Mouse (Mus musculus) natural killer cell, adult 2 months (primary cell): Measurements from ENCODE around the gene Aqp3.

Source experiments
- DNase-seq, 2 experiments: peaks; one replicate each; pipeline ENCODE4 v3.0.0; 2022; ENCODE audit warnings: low spot score in 2 of 2

The Aqp3 gene

DNA sequence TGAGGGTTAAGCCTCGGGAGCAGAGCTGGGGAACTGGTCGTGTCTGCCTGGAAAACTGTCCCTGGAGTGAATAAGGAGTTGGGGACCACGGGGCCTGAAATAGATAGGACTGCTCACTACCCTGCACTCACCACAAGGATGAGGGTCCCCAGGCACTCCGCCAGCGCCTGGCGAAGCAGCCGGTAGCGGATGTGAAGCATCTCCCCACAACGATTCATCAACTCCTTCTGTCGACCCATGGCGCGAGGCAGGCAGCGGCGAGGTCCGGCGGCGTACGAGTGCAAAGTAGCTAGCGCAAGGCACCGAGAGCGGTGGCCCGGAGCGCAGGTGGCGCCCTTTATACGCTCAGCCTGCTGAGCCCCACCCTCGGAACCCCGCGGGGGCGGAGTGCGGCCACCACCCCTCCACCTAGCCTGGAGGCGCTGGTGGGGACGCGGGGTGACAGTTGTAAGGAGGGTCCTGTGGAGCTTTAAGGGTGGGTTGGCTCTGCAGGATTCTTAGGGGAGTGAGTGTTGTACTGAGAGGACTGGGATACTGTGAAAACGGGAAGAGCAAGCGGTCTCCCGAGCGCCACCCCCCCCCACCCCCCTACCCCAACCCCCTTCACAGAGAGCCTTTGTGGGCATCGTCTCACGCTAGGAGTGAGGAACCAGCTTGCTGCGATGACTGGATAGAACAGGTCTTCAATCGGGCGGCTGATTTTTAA, at the start of gene Aqp3:
Gene Aqp3, minus strand, starts transcription at position 313 of the 706 bp plus-strand sequence.
- DNase-seq, result peak; percentile 27 to 47

DNA sequence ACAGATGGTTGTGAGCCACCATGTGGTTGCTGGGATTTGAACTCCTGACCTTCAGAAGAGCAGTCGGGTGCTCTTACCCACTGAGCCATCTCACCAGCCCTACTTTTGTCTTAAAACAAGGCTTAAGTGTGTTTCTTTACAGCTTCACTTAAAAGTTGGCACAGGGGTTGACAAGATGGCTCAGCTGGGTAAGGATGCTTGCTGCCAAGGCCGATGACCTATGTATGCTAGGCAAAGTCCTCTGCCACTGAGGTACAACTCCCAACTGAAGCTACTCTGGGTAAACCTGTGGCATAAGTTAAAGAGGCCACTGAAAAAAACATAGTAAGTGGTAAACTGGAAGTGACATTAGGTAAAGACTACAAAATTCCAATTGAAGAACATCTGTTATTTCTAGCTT, 44.6 kb upstream of the Aqp3 start:
- DNase-seq, result no peak

DNA sequence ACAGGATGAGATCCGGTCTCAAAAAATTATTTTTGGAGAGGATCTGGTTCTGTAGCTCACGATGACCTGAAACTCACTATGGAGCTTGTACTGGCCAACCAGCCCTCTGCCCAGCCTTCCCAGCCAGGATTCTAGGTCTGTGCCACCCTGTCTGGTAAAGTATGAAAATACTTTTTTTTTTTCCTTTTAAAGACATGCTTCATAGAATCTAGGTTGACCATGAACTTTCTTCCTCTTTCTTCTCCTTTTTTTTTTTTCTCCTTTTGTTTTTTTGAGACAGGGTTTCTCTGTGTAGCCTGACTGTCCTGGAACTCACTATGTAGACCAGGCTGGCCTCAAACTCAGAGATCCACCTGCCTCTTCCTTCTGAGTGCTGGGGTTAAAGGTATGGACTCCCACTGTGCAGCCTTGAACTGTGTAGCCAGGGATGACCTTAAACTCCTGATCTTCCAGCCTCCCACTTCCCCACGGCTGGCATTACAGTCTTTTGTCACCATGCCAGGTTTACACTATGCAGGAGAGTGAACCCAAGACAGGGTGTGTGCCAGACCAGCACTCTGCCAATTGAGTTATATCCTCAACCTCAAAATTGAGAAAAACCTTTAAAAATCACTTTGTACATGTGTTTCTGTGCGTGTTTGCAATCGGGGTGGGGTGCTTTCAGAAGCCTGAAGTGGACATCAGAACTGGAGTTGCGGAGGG, 42.3 kb upstream of the Aqp3 start:
- DNase-seq, result no peak

DNA sequence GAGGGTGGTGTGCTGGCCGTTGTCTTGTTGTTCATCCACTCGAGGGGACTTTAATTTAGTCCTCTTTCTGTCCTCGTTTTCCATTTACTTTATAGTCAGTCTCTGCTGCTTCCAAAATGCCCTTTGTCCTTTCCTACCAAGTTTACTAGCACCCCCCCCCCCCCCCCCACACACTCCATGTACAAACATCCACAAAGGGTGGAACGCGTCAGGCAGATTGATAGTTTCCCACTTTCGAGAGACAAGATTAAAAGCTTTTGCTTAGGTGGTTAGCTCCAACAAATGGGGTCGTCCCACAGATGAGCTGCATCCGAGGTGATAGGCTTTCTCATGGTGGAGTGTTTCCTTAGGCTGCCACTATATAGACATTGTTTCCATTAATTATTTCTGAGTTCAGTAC, 38.8 kb upstream of the Aqp3 start:
- DNase-seq, result no peak

DNA sequence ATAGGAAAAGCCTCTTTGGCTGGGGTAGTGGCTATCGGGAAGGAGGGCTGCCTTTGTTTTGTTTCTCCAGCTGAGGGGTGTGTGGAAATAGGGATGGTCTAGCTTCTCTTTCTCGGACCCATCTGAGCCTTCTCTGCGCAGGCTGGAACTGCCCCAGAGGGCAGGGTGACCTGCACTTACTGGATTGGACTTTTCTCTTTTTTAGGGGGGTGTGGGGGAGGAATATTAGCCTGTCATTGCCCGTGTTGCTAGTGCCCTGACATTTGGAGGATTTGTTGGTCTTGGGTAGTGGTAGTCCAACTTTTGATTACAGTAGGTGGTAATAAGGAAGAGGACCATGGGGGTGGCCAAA, 38.4 kb upstream of the Aqp3 start:
- peak in 1 of 2 experiments; percentile 14 for DNase-seq

DNA sequence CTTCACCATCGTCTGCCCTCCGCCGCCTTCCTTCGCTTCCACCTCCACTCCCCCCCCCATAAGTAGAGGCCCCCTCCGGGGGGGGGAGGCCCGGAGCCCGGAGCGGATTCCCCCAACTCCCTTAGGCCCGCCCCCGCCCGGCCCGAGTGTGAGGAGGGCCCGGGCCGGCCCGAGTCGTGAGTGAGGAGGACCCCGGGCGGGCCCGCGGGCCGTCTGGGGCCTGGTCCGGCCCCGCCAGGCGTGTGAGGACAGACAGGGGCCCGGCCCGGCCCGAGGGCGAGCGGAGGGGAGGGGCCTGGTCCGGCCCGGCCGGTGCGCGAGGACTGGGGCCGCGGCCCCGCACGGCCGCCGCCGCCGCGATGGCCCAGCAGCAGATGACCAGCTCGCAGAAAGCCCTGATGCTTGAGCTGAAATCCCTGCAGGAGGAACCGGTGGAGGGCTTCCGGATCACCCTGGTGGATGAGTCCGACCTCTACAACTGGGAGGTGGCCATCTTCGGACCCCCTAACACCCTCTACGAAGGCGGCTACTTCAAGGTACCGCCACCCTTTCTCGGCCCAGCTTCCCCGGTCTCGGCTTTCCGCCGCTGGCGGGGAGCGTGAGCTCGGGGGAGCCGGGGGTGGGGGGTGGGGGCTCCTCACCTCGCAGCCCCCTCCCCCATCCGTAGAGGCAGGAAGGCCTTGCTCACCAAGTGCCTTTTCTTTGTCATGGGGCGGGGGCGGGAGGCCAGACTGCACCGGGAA, 37.9 kb upstream of the Aqp3 start, which contains the start of gene Ube2r2:
Gene Ube2r2, plus strand, starts transcription at position 33 of the 743 bp plus-strand sequence.
- peak; percentile 44 to 55 for DNase-seq

DNA sequence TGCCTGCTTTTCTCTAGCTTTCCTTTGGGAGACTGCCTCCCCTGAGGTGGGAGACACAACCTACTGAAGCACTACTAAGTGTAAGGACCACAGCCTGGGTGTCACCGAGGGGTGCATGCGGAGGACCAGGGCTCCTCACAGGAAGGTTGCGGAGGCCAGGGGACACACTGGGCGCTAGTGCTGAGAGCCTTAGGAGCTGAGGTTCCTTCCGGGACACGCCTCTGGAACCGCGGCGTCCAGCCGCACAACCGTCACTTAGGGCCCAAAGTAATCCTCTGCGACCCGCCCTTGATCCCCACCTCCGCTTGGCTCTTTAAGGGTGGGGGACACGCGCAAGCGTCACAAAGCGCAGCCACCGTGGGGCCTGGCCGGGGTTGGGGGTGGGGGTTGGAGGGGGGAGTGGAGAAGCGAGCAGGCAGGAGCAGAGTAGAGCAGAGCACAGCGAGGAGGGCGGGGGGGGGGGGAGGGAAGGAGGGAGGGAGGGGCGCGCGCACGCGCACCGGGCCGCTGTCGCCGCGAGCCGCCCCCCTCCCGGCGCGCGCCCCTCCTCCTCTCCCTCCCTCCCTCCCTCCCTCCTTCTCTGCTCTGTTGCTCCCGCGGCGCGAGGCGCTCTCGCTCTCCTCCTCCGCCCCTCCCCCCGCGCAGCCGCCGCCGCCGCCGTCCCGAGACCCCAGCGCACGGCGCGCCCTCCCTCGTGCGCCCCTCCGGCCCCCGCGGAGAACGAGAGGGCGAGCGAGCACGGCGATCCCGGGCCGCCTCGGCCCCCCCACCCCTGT, 37.1 kb upstream of the Aqp3 start:
- peak; percentile 41 to 56 for DNase-seq

DNA sequence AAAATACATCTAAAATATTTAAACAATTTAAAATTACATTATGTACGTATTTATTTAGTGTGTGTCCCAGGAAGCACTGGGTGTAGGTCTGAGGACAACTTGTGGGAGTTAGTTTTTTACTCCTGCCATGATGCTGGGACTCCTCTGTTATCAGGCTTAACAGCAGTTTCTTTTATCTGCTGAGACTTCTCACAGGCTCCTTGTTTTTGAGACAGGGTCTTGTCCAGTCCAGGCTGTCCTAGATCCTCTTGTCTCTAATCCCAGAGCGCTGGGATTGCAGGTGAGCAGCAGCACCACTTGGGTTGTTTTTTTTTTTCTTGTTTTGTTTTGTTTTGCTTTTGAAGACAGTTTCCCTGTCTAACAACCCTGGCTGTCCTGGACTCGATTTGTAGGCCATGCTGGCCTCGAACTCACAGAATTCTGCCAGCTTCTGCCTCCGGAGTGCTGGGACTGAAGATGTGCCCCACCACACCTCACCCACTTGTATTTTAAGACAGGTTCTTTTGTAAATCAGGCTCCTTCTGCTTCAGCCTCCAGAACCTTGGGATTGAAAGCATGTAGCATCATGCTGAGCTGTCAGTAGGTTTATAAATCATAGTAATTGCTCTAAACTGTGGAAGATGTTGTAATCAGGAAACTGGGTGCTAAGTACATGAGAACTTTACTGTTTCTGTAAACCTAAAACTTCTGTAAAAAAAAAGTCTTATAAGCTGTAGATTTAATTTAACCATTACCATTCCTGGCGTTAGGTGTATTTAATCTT, 35.7 kb upstream of the Aqp3 start:
- DNase-seq, result no peak

DNA sequence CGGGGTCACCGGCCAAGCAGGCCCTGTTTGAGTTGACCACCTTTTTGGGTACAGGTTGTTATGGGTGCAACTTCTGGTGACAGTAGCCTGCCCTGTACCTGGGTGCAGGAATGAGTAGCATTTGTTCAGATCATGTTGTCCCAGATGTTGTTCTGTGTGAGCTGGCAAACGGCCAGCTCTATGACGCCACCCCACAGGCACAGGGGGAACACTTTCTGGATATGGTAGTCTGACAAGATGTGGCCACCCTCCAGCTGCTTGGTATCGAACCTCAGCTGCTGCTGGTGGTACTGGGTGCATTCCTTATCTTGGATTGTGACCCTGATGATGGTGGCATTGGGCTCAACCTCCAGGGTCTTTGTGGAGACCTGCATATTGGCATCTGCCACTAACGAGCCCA, 34.5 kb upstream of the Aqp3 start:
- no peak for DNase-seq

DNA sequence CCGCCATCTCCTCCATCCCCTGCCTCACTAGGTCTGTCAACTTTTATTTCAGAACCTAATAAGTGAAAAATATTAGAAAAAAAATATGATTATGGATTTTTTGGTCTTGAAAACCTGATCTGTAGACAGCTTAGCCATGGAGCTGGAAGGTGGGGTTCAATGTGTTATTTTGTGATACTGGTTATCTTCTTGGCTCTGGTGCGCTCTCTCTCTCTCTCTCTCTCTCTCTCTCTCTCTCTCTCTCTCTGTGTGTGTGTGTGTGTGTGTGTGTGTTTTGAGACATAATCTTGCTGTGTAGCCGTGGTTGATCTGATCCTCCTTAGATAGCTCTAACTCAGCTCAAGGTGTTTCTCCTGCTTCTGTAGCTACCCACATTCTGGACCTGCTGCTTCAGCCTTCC, 31.9 kb upstream of the Aqp3 start:
- no peak for DNase-seq

DNA sequence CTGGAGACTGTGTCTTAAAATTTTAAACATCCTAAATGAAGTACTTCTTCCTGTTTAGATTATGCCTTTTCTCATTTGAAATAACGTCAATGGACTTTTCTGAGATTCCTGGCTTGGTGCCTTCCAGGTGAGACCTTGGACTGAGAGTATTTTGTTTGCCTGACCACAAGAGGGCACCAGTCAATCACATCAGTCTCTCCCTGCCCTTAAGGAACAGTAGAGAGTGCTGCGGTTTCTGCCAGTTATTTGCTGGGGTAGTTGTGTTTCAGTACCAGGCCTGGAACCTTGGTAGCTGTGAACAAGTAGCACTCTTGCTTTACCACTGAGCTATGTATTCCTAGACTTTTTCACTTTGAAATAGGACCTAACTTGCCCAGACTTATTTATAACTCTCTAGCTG, 31.4 kb upstream of the Aqp3 start:
- peak; percentile 53 to 72 for DNase-seq

DNA sequence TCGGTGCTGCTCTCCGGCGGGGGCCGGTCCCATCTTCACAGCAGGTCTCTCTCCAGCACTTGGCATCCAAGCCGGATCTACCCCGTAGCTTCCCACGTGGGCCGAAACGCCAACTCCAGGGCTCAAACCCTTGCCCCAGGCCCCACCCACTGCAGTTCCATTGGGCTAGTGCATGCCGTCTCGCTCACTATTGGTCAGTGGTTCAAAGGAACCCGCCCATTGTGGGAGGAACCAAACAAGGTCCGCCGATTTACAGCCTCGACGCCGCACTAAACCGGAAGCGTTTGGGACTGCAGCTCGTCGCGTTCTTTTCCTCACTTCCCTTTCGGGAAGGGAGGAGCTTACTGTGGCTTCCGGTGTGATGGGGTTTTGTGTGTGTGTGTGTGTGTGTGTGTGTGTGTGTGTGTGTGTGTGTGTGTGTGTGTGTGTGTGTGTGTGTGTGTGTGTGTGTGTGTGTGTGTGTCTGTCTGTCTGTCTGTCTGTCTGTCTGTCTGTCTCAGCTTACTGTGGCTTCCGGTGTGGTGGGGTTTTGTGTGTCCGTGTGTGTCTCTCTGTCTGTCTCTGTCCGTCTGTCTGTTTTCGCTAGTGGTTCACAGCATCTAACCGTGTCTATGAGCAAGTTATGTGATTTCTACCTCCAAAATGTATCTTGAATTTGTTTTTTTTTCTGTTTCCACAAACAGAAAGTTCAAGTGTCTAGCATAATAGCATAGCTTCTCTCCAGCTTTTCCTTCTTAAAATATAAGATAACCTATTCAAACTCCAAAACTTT, 26.4 kb upstream of the Aqp3 start, which contains the start of gene Nol6:
Gene Nol6, minus strand, starts transcription at position 276 of the 772 bp plus-strand sequence.
- peak; percentile 97 for DNase-seq

DNA sequence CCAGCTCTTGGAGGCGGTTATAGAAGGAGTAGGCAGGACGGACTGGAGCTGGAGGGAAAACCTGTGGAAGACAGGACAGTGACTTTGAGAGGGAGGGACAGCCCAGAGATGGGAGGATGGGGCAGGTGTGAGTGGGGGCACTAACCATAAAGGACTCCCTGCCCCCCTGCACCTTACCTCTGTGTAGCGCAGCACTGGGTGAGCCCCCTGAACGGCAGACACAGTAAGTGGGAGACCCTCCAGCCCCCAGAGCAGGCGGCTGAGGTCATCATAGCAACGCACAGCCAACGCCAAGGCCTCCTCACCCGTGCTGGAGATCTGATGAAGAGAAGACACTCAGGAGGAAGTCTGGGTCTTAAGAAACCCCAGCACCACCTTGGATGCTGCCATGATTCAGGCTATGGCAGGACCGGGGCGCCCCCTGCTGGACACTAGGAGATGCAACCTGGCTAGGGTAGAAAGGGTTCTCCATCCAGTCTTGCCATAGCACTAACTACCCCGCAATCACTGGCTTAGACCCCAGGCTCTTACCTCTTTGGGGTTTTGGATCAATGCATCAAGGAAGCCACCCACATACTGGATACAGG, 20.8 kb upstream of the Aqp3 start:
- DNase-seq, result peak; percentile 50 to 63

DNA sequence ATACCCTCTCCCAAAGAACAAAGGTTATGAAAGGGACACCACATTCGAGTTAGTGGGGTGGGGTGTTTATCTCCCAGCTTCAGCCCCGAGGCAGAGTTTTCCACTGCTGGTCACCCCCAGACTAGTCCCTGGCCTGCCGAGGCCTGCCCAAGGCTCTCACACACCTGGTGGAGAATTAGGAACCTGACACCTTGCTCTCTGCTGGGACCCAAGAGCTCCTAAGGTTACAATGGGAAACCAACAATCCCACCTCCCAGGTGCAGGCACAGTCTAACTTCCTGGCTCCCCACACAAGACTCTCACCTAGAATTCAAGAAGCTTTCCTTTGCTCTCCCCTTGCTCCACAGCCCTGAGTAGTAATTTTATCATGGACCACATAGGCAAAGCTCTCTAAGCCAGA, 18.8 kb upstream of the Aqp3 start:
- DNase-seq, result no peak

DNA sequence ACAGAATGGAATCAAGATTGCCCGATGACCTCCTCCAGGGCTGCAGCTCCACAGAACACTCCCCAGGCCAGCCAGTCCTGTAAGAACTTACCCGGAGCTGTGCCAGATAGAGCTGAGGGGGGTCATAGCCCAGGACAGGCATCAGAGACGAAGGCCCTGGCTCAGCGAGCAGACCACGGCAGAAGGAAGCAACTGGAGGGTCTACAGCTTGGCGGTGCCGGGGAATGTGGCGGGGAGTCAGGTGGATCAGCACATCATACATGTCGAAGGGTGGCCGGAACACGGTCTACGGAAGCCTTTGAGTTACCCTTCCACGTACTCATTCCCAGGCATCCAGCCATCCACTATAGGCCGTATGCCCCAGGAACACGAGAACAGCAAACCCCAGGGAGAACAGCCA, 17.8 kb upstream of the Aqp3 start:
- no peak for DNase-seq

DNA sequence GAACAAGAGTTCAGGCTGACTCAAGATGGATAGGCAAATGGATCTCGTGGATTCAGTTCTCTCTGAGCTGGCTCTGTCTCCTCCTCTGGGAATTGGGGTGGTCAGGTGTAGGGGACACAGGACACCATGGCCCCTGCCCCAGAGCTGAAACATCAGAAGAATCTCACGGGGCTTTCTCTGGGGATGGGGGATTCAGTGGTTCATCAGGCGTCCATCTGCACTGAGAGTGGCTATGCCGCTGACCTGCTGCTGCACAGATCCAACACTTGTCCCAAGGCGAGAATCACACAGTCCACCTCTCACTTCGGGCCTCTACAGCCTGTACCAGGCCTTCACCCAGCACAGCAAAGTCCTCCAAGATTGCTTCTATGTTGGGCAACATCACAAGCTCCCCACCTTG, 17.1 kb upstream of the Aqp3 start:
- DNase-seq, result no peak

DNA sequence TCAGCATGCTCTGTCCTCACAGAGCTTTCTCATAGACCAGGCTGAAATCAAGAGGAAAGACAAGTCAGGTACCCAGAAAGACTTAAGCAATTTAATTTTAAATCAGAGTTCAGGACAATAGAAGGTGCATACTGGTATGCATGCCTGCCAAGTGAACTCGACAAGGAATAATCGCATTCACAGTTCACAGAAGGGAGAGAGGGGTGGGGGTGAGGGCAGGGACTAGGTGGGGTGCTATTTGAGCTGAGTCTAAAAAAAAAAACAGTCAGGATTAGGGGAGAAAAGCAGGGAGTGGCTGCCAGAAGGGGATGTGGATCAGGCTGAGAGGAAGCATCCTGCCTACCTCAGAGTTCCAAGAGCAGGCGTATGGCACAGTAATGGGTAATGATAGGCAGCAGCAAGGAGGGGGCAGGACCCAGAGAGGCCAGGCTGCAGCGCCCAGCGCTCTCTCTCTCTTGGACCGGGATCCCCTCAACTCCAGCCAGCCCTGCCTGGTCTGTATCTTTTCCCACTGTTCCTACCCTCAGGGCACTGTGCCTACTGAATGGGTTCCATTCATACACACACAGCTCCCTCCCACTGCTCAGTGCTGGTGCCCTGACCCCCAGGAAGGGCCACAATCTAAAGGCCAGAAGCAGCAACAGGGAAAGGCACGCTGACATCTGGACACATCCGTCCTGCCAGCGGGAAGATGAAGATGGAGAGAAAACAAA, 16.5 kb upstream of the Aqp3 start:
- DNase-seq, result no peak

DNA sequence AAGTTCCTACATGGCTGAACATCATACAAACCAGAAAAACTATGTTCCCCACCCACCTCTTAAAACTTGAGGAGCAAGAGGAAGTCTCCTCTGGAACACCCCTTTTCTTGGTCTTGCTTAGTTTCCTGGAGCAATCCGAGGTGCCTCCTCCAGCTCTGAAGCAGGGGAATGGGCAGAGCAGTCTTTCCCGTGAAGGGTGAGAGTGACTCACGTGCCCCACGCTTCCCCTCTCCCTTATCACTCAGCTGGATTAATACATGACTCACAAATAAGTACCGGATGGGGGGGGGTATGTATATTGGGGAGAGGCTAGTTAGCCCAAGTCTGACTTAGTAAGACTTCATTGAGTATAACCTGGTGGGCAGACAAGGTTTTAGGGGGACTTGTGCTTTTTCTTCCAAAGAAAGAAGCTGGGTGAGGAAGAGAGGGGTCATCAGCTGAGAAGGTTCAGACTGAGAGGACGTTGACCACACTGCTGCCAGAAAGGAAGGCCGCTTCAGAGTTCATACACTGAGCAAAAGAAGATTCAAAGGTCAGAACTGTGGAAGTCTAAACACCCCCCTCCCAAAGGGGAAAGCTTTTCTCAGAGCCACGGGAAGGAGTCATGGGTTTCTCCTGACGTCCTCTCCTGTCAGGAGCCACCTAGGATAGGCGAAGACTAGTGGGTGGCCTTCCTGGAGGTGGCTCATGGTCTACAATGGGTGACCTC, 10.9 kb upstream of the Aqp3 start:
- DNase-seq, result no peak

DNA sequence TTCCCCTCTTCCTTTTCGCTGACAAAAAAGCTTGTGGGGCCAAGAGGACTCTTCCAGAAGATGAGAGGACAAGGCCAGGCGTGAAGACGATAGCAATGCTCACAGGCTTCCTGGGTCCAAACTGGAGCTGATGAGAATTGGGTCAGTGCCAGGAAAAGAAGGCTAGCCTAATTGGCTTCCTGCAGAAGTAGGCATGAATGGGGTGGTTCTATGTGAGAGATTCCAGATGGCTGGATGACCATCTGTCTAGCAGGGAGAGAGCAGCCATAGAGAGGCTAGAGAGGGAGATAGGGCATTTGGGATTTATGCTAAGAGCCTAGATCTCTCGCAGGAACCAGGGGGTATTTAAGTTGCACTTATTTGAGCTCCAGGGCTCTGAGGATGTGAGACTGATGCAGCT, 9.5 kb upstream of the Aqp3 start:
- no peak for DNase-seq
